Mouse (Mus musculus) hematopoietic stem cell, adult 5-6 weeks (primary cell): Measurements from ENCODE around the gene Cldn2. TPM values are rescaled to one million over a fixed set of nuclear protein-coding genes. Genes with fewer than 3 reads are reported as not detected.
A peak's percentile ranks its signal among the peaks of the same experiment; 100 is the strongest.

Source experiments
- ATAC-seq, 2 experiments: fragments of 125-278 bp in 1 of 2; replicated peaks in 1 of 2; 2 replicates each; pipeline ENCODE4 v1.8.0; 2016 to 2017; ENCODE audit warnings: inconsistent platforms in 2 of 2, mild to moderate bottlenecking in 2 of 2, moderate number of reproducible peaks in 2 of 2, low read depth in 1 of 2, moderate TSS enrichment in 1 of 2; ENCODE audit not compliant: low FRiP score in 2 of 2, poor library complexity in 2 of 2, severe bottlenecking in 2 of 2, insufficient read depth in 1 of 2, low TSS enrichment in 1 of 2
- total RNA-seq: library from RNA; stranded (forward); fragments of 172-1452, 232-1000 nt; gene quantifications from 2 replicates; pipeline ENCODE4 v1.2.3, GENCODE M21; 2017

Gene Cldn2
- total RNA-seq, 1 experiment from 2014 or later: not detected

- peak; percentile 37 to 62; a peak in 3 of 4 replicates for ATAC-seq
Observed at GRCm38 (mm10) chrX:139797875-139798274, 2.8 kb upstream of the Cldn2 start.

GRCm38 (mm10) chrX:139799953-139800352 lies 675 bp upstream of the Cldn2 start:
- no peak for ATAC-seq

DNA sequence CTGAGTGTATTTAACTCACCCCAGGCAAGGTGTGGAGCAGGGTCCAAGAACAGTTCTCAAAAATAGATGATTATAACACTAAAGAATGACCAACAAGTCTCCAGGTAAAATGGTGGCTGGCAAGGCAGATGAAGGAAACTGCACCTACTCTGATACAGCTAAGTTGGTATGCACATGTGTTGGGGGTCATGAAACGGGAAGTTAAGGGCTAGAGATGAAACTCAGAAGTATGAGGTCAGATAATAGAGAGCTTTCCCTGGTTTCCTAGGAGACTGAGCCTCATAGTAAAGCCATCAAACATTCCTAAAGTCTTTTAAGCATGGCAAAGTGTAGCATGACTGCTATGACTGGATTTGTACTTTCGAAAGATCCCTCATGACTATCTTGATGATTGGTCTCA lies 2.4 kb downstream of the Cldn2 start:
- no peak for ATAC-seq

DNA sequence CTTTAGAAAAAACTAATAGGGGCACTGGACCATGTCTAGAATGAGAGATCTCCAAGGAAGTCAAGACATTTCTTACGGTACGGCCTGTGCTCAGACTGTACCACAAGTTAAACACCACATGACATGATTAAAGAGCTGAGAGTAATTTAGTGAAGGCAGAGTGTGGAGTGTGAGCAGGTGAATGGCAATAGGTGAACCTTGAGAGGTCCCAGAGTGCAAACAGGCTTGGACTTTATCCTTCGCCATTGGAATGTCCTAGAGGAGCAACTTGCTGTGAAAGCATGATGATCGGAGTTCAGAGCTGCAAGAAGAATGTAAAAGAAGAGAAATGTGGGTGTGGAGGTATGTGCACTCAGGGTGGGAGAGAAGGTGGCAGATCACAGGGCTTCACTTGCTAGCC lies 5.3 kb downstream of the Cldn2 start:
- no peak for ATAC-seq

- no peak for ATAC-seq
Observed at GRCm38 (mm10) chrX:139807391-139807790, 6.8 kb downstream of the Cldn2 start.

DNA sequence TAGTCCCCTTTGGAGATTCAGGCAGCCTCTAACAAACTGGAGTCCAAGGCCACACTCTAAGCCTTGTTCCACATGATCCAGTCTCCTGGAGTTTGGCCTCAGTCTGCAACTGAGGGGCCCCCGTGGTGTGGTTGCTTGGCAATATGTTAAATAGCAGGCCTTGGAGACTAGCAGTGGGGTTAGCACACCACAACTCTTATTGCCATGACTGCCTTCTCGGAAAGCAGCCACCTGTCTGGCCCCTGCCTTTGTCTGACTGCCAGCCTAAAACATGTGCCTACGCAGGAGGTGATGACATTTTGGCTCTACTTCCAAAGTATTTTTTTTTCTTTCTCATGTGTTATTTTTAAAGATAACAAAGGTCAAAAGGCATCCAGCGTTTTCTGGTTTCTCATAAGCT lies 7.5 kb downstream of the Cldn2 start:
- ATAC-seq: no peak

- ATAC-seq: no peak
Observed at GRCm38 (mm10) chrX:139808501-139808900, 7.9 kb downstream of the Cldn2 start.

DNA sequence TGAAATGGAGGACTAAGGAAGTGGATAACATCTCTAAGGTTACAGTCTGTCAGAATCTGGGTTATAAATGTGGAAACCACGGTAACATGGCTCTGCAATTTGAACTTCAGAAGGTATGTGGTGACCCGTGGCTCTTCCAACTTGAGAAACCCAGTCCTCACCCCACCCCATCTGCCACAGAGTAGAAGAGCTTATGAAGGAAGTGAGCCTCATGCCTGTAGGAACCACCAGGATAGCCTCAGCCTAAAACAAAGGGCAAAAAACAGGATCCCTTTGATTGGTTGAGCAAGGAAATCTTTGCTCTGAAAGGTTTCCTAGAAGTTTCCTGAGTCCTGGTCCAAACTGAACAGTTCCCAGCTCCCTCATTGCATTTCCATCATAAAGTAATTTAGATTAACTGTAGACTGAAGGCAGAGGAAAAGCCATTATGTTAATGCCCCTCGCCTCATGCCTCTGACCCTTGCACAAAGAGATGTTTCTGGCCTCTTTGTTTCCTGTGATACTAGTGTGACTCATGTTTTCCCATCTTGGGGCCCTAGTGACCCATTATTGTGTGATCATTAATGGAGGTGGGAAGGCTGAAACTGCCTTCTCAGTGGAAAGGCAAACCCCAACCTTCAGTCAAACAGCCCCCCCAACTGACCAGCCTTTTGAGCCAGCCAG lies 12.1 kb downstream of the Cldn2 start:
- no peak for ATAC-seq

GRCm38 (mm10) chrX:139813299-139814002 lies 12.8 kb downstream of the Cldn2 start:
- ATAC-seq: peak; percentile 9 to 68; a peak in 2 of 4 replicates

GRCm38 (mm10) chrX:139814018-139814635 lies 13.5 kb downstream of the Cldn2 start:
- ATAC-seq: peak; percentile 33 to 78

DNA sequence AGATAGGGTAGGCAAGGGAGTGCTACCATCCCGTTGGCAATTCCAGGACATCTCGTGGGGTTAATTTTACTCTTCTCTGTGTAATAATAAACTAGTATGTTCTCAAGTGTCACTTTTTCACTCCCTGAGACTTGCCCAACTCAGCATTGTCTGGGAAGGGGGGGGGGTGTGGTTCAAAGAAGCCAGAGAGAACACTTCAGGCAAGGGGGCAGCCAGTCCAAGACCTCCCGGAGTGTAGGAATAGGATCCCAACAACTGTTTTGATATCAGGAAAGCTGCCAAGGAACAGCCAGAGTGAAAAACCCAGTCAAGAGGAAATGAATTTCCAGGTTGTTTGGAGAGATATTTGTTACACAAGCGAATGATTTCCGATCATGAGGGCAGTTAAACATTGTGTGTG lies 14.6 kb downstream of the Cldn2 start:
- no peak for ATAC-seq

DNA sequence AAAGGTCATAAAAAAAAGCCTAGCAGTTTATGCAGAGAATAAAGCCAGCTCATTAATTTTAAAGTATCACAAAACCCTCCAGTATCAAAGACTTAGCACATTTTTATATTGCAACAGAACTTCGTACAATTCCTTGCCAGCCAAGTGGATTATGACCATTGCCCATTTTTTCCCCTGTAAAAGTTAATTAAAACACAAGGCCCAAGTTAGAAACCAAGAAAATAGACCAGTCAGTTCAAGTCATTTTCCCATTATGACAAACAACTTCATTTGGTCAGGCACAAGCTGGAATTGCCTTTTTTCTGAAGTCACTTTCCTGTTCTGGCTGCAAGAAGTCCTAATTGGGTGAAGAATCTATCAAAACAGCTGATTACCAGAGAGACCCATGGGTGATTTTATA lies 24.8 kb downstream of the Cldn2 start:
- ATAC-seq: no peak

DNA sequence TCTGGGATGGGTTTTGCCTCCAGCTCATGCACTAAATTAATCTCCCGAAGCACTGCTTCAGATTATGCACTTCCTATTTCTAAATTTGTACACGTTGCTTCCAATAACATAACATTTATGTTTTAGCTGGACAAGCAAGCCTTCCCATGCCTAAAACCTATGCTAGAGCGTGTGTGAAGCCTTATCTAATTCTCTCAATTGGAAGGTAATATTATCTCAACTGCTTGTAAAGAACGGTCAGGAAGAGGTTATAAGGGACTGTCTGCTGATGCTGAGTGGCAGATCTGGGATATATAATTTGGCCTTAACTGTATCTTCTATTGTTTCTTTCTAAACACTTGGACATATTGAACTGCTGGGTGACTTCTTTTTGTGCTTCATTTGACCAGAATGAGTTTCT lies 26.3 kb downstream of the Cldn2 start:
- no peak for ATAC-seq

GRCm38 (mm10) chrX:139828363-139829092 lies 27.9 kb downstream of the Cldn2 start:
- no peak for ATAC-seq

- peak; percentile 86 to 89; a peak in 3 of 4 replicates for ATAC-seq
Observed at GRCm38 (mm10) chrX:139832464-139832863, 31.8 kb downstream of the Cldn2 start.

GRCm38 (mm10) chrX:139839057-139839456 lies 38.4 kb downstream of the Cldn2 start:
- no peak for ATAC-seq

DNA sequence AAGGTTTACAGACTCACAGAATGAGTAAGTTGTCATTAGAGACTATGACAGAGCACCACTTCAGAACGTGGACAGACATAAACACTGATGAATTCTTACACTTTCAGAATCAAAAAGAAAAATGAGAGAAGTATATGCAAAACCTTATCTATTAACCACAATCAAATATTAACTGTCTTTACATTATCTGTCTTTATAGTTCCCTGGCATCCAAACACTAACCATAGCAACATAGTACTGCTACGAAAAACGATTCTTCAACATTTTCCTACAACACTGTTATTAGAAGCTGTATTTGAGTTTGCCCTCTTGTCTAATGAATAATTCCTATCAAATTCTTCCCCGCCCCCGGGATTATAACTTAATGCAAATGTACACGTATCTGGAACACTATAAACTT lies 40.5 kb downstream of the Cldn2 start:
- no peak for ATAC-seq

GRCm38 (mm10) chrX:139854795-139855194 lies 54.2 kb downstream of the Cldn2 start:
- ATAC-seq: no peak
